Mouse (Mus musculus): ENCODE data around the gene Cops2.

DNA sequence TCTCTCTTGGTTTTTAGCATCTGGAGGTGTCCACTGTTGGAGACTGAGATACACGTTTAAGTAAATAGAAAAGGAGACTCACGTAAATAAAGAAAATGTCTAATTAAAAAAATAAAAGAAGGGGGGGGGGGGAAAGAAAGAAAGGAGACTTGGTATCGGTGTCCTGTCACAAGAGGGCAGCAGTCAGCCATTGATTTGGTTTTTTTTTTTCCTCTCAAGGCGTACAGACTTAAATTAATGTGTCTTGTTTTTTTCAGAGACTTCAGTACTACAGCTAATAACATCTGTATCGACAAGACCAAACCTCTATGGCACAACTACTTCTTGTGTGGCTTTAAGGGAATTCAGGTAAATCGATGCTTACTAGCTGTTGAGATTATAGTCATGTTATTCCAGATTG is 34.2 kb upstream of the Cops2 start:
- TF ChIP-seq GATA1 (IDR thresholded peaks at IDR 0.05; ENCODE audit: low read length): no peak
- TF ChIP-seq TAL1 (IDR thresholded peaks at IDR 0.05; ENCODE audit: low read length): no peak
